Mouse (Mus musculus) neural tube, embryonic 12.5 days (tissue): ENCODE results near the gene Ktn1. TPM values are rescaled to one million over a fixed set of nuclear protein-coding genes. Genes with fewer than 3 reads are reported as not detected.

ENCODE experiments used
- ATAC-seq: fragments of 200-750 bp; cut with Nextera tagmentation; 2 replicates; pipeline ENCODE4 v1.8.0; 2017; ENCODE audit warnings: low read depth, mild to moderate bottlenecking, moderate TSS enrichment, moderate library complexity; ENCODE audit not compliant: low FRiP score
- H3K27ac ChIP-seq: fragments of 300-500 bp; sonication (generic); 2 replicates; pipeline ENCODE4 v1.5.1; 2016
- H3K27me3 ChIP-seq: fragments of 300-500 bp; sonication (generic); replicated peaks from 2 replicates; pipeline ENCODE4 v1.6.1; 2016; ENCODE audit warnings: mild to moderate bottlenecking
- H3K36me3 ChIP-seq: fragments of 300-500 bp; sonication (generic); 2 replicates; pipeline ENCODE4 v1.6.1; 2016; ENCODE audit warnings: mild to moderate bottlenecking
- H3K4me1 ChIP-seq: fragments of 300-500 bp; sonication (generic); 2 replicates; pipeline ENCODE4 v1.6.1; 2016
- H3K4me2 ChIP-seq: fragments of 300-500 bp; sonication (generic); replicated peaks from 2 replicates; pipeline ENCODE4 v1.6.1; 2016; ENCODE audit warnings: mild to moderate bottlenecking
- H3K4me3 ChIP-seq: fragments of 300-500 bp; sonication (generic); 2 replicates; pipeline ENCODE4 v1.5.1; 2016
- H3K9ac ChIP-seq: fragments of 300-500 bp; sonication (generic); 2 replicates; pipeline ENCODE4 v1.6.1; 2016; ENCODE audit warnings: mild to moderate bottlenecking
- H3K9me3 ChIP-seq: fragments of 300-500 bp; sonication (generic); 2 replicates; pipeline ENCODE4 v1.6.1; 2016; ENCODE audit warnings: mild to moderate bottlenecking
- WGBS: fragments of 180-500 bp; shearing (Covaris S2); methylation state at CpG from one replicate; pipeline ENCODE4 v1.1.7; 2016; 5-methylcytosine and 5-hydroxymethylcytosine counted together
- polyA plus RNA-seq: library from polyadenylated mRNA; unstranded; fragments of >200 nt; fragmentation: Nextera tagmentation; extraction: Ambion mirVana; gene quantifications from 2 replicates; pipeline ENCODE4 v1.2.1, GENCODE M21; 2016

Gene Ktn1
- polyA plus RNA-seq, 1 experiment from 2014 or later: 88.3 TPM

DNA sequence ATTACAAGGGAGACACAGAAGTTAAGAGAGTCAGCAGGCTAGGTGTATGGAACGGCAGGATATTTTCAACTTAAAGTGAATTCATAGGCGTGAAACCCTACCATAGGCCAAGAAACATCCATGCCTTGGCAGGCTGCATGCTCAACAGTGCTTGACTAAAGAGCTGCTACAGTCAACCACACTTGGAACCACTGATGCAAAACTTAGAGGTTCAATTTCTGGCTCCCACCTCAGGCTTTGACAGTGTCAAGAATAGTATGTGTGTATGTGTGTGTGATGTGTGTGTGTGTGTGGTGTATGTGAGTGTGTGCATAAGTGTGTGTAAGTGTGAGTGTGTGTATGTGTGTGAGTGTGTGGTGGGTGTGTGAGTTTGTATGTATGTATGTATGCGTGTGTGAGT lies 127.3 kb downstream of the Ktn1 start:
- H3K36me3 ChIP-seq: no peaks in the 10 kb centered on the region

GRCm38 (mm10) chr14:47776260-47777035 lies 128.2 kb downstream of the Ktn1 start:
- Histone ChIP-seq H3K4me1 (0 out of 2 replicates have a peak, but pooled peaks cover 2% of the 10 kb centered on the region), H3K4me2 (no peak overlapping the region), H3K9ac (no peak overlapping the region), H3K27me3 (no peaks in the 10 kb centered on the region), H3K27ac (no peak overlapping the region), H3K9me3 (no peaks in the 10 kb centered on the region), H3K4me3 (no peak overlapping the region), H3K36me3 (no peaks in the 10 kb centered on the region)
- ATAC-seq: no peak
- WGBS: 86% methylated on average over 6 of the region's 6 CpGs

More for the DNA sequence above, 127.3 kb downstream of the Ktn1 start:
- Histone ChIP-seq H3K9ac (no peak overlapping the region), H3K4me2 (no peak overlapping the region), H3K27me3 (no peaks in the 10 kb centered on the region), H3K27ac (no peak overlapping the region), H3K4me3 (no peak overlapping the region), H3K4me1 (0 out of 2 replicates have a peak, but pooled peaks cover 2% of the 10 kb centered on the region), H3K9me3 (no peaks in the 10 kb centered on the region)
- ATAC-seq: no peak
- 88% methylated on average over 3 of the region's 3 CpGs for WGBS

DNA sequence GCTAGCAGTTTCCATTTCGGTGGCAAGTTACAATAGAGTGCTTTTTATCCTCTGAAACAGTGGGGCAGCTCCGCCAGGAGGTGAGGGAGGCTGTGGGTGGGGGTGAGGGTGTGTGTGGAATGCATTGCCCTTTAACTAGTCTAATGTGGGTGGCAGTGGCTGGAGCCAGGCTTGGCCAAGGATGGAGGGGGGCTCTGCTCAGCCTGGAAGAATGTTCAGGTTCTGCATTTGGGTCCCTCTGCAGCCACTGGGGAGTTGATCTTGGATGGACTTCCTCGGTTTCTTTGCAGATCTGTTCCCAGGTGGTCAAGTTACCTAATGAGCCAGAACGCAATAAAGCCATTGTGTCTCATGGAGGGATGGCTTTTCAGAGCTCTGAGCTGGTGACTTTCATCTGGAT lies 137.9 kb downstream of the Ktn1 start:
- Histone ChIP-seq H3K27ac (no peak overlapping the region), H3K27me3 (no peaks in the 10 kb centered on the region), H3K36me3 (no peaks in the 10 kb centered on the region), H3K9ac (no peak overlapping the region), H3K9me3 (no peaks in the 10 kb centered on the region), H3K4me2 (no peak overlapping the region), H3K4me3 (no peak overlapping the region), H3K4me1 (peaks cover 5% of the 10 kb centered on the region; the same call in 1 of the 2 replicates)
- WGBS: 8% methylated on average over 4 of the region's 4 CpGs
- no peak for ATAC-seq

Other genes starting within 250 kb of the Ktn1 start
- 36.1 and 40.0 TPM in 2 replicates for gene Dlgap5, start 230.0 kb upstream of the Ktn1 start, polyA plus RNA-seq
- gene Fbxo34, start 198.0 kb upstream of the Ktn1 start, polyA plus RNA-seq: 24.4 and 25.7 TPM in 2 replicates
- gene Atg14, start 77.8 kb upstream of the Ktn1 start, polyA plus RNA-seq: 20.2 and 20.3 TPM in 2 replicates